Mouse (Mus musculus): Measurements from ENCODE around the gene Phf14. TPM values are rescaled to one million over a fixed set of nuclear protein-coding genes. Genes with fewer than 3 reads are reported as not detected.

Phf14 gene
- total RNA-seq, 1 experiment: 22.6 TPM

DNA sequence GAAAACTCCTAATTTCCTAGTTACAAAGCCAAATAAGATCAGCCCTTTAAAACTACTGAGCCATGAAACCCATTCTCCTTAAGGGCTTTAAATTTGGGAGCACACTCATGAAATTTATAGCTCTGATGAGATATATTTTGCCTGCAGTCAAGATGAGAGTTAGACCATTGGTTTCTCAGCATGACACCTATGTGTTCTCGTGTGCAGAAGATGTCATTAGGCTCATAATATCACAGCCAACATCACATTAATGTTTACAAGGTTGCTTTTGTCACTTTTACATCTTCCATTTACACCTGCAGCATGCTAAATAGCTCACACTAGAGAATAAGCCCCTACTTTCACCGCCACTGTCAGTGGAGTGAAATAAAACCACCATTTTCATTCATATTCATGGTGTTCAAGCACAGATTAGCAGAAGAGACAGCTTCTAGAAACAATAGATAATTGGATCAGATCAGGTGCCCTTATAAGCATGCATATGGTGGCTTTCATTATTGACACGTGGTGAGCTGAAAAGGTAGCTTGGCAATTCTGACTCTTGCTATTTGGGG is 181.9 kb downstream of the Phf14 start:
- Histone ChIP-seq H3K36me3 (ENCODE audit: control insufficient read depth, insufficient read depth, low read length, poor library complexity, severe bottlenecking) (no peaks in the 10 kb centered on the region), H3K4me1 (ENCODE audit: control insufficient read depth in 2 of 2, insufficient read depth in 2 of 2, low read length in 2 of 2, poor library complexity in 1 of 2) (no peaks in the 10 kb centered on the region), H3K27ac (ENCODE audit: insufficient read depth, low read depth, low read length, poor library complexity, severe bottlenecking) (no peak overlapping the region), H3K9me3 (ENCODE audit: control insufficient read depth, insufficient read depth, low read depth, low read length) (no peaks in the 10 kb centered on the region), H3K9ac (ENCODE audit: insufficient read depth, low read depth, low read length, poor library complexity, severe bottlenecking) (no peak overlapping the region), H3K4me3 (ENCODE audit: insufficient read depth in 1 of 2, low read depth in 1 of 2, low read length in 2 of 2, poor library complexity in 1 of 2, severe bottlenecking in 1 of 2) (no peak overlapping the region)
- DNase-seq (ENCODE audit: low read depth, low spot score): no peak
- TF ChIP-seq ZC3H11A (IDR thresholded peaks at IDR 0.05; ENCODE audit: borderline replicate concordance, low read depth, low read length) (no peak), CHD2 (IDR thresholded peaks at IDR 0.05; ENCODE audit: low read depth, low read length) (no peak), MAFK (IDR thresholded peaks at IDR 0.05; ENCODE audit: insufficient read depth, low read depth, low read length) (no peak)
- in situ Hi-C loops (cut with MboI; ENCODE audit: low sequenced_read_pairs in 2 of 2, unreplicated experiment in 2 of 2): no loop called here

- H3K4me3 ChIP-seq (ENCODE audit: insufficient read depth in 1 of 2, low read depth in 1 of 2, low read length in 2 of 2, poor library complexity in 1 of 2, severe bottlenecking in 1 of 2): no peak overlapping the region
- H3K9ac ChIP-seq (ENCODE audit: insufficient read depth, low read depth, low read length, poor library complexity, severe bottlenecking): no peak overlapping the region
- DNase-seq (ENCODE audit: low read depth, low spot score): no peak
- no peak overlapping the region for H3K27ac ChIP-seq (ENCODE audit: insufficient read depth, low read depth, low read length, poor library complexity, severe bottlenecking)
- no peaks in the 10 kb centered on the region for H3K9me3 ChIP-seq (ENCODE audit: control insufficient read depth, insufficient read depth, low read depth, low read length)
- in situ Hi-C loops (cut with MboI; ENCODE audit: low sequenced_read_pairs in 2 of 2, unreplicated experiment in 2 of 2): no loop called here
- TF ChIP-seq ZNF384 (IDR thresholded peaks at IDR 0.05; ENCODE audit: low read depth, low read length): no peak
- no peak for TF ChIP-seq HCFC1 (IDR thresholded peaks at IDR 0.05; ENCODE audit: borderline replicate concordance, insufficient read depth, low read length)
- no peak for TF ChIP-seq ZC3H11A (IDR thresholded peaks at IDR 0.05; ENCODE audit: borderline replicate concordance, low read depth, low read length)
- no peak for TF ChIP-seq CHD2 (IDR thresholded peaks at IDR 0.05; ENCODE audit: low read depth, low read length)
- TF ChIP-seq MAFK (IDR thresholded peaks at IDR 0.05; ENCODE audit: insufficient read depth, low read depth, low read length): no peak
- H3K36me3 ChIP-seq (ENCODE audit: control insufficient read depth, insufficient read depth, low read length, poor library complexity, severe bottlenecking): no peaks in the 10 kb centered on the region
- H3K4me1 ChIP-seq (ENCODE audit: control insufficient read depth in 2 of 2, insufficient read depth in 2 of 2, low read length in 2 of 2, poor library complexity in 1 of 2): no peaks in the 10 kb centered on the region
These were observed 188.1 kb downstream of the Phf14 start for GRCm38 (mm10) chr6:12095716-12096115.

GRCm38 (mm10) chr6:12097125-12097524 is 189.5 kb downstream of the Phf14 start:
- Histone ChIP-seq H3K4me1 (ENCODE audit: control insufficient read depth in 2 of 2, insufficient read depth in 2 of 2, low read length in 2 of 2, poor library complexity in 1 of 2) (no peaks in the 10 kb centered on the region), H3K36me3 (ENCODE audit: control insufficient read depth, insufficient read depth, low read length, poor library complexity, severe bottlenecking) (no peaks in the 10 kb centered on the region), H3K27ac (ENCODE audit: insufficient read depth, low read depth, low read length, poor library complexity, severe bottlenecking) (no peak overlapping the region), H3K4me3 (ENCODE audit: insufficient read depth in 1 of 2, low read depth in 1 of 2, low read length in 2 of 2, poor library complexity in 1 of 2, severe bottlenecking in 1 of 2) (no peak overlapping the region), H3K9ac (ENCODE audit: insufficient read depth, low read depth, low read length, poor library complexity, severe bottlenecking) (no peak overlapping the region), H3K9me3 (ENCODE audit: control insufficient read depth, insufficient read depth, low read depth, low read length) (no peaks in the 10 kb centered on the region)
- TF ChIP-seq MAFK (IDR thresholded peaks at IDR 0.05; ENCODE audit: insufficient read depth, low read depth, low read length): no peak
- no peak for TF ChIP-seq HCFC1 (IDR thresholded peaks at IDR 0.05; ENCODE audit: borderline replicate concordance, insufficient read depth, low read length)
- no peak for TF ChIP-seq ZC3H11A (IDR thresholded peaks at IDR 0.05; ENCODE audit: borderline replicate concordance, low read depth, low read length)
- TF ChIP-seq ZNF384 (IDR thresholded peaks at IDR 0.05; ENCODE audit: low read depth, low read length): no peak
- no peak for TF ChIP-seq CHD2 (IDR thresholded peaks at IDR 0.05; ENCODE audit: low read depth, low read length)
- DNase-seq (ENCODE audit: low read depth, low spot score): no peak
- in situ Hi-C loops (cut with MboI; ENCODE audit: low sequenced_read_pairs in 2 of 2, unreplicated experiment in 2 of 2): no loop called here

GRCm38 (mm10) chr6:12105144-12105543 is 197.5 kb downstream of the Phf14 start:
- in situ Hi-C loops (cut with MboI; ENCODE audit: low sequenced_read_pairs in 2 of 2, unreplicated experiment in 2 of 2): no loop called here
- Histone ChIP-seq H3K9ac (ENCODE audit: insufficient read depth, low read depth, low read length, poor library complexity, severe bottlenecking) (no peak overlapping the region), H3K9me3 (ENCODE audit: control insufficient read depth, insufficient read depth, low read depth, low read length) (no peaks in the 10 kb centered on the region), H3K36me3 (ENCODE audit: control insufficient read depth, insufficient read depth, low read length, poor library complexity, severe bottlenecking) (no peaks in the 10 kb centered on the region), H3K4me1 (ENCODE audit: control insufficient read depth in 2 of 2, insufficient read depth in 2 of 2, low read length in 2 of 2, poor library complexity in 1 of 2) (no peaks in the 10 kb centered on the region), H3K4me3 (ENCODE audit: insufficient read depth in 1 of 2, low read depth in 1 of 2, low read length in 2 of 2, poor library complexity in 1 of 2, severe bottlenecking in 1 of 2) (no peak overlapping the region), H3K27ac (ENCODE audit: insufficient read depth, low read depth, low read length, poor library complexity, severe bottlenecking) (no peak overlapping the region)
- DNase-seq (ENCODE audit: low read depth, low spot score): no peak
- TF ChIP-seq HCFC1 (IDR thresholded peaks at IDR 0.05; ENCODE audit: borderline replicate concordance, insufficient read depth, low read length) (no peak), MAFK (IDR thresholded peaks at IDR 0.05; ENCODE audit: insufficient read depth, low read depth, low read length) (no peak)

GRCm38 (mm10) chr6:12107326-12107725 is 199.7 kb downstream of the Phf14 start:
- H3K9ac ChIP-seq (ENCODE audit: insufficient read depth, low read depth, low read length, poor library complexity, severe bottlenecking): no peak overlapping the region
- in situ Hi-C loops (cut with MboI; ENCODE audit: low sequenced_read_pairs in 2 of 2, unreplicated experiment in 2 of 2): no loop called here
- H3K4me1 ChIP-seq (ENCODE audit: control insufficient read depth in 2 of 2, insufficient read depth in 2 of 2, low read length in 2 of 2, poor library complexity in 1 of 2): no peaks in the 10 kb centered on the region
- TF ChIP-seq HCFC1 (IDR thresholded peaks at IDR 0.05; ENCODE audit: borderline replicate concordance, insufficient read depth, low read length): no peak
- TF ChIP-seq CHD2 (IDR thresholded peaks at IDR 0.05; ENCODE audit: low read depth, low read length): no peak
- no peak for TF ChIP-seq MAFK (IDR thresholded peaks at IDR 0.05; ENCODE audit: insufficient read depth, low read depth, low read length)
- TF ChIP-seq ZC3H11A (IDR thresholded peaks at IDR 0.05; ENCODE audit: borderline replicate concordance, low read depth, low read length): no peak
- TF ChIP-seq ZNF384 (IDR thresholded peaks at IDR 0.05; ENCODE audit: low read depth, low read length): no peak
- no peak for DNase-seq (ENCODE audit: low read depth, low spot score)
- no peaks in the 10 kb centered on the region for H3K9me3 ChIP-seq (ENCODE audit: control insufficient read depth, insufficient read depth, low read depth, low read length)
- H3K36me3 ChIP-seq (ENCODE audit: control insufficient read depth, insufficient read depth, low read length, poor library complexity, severe bottlenecking): no peaks in the 10 kb centered on the region
- H3K27ac ChIP-seq (ENCODE audit: insufficient read depth, low read depth, low read length, poor library complexity, severe bottlenecking): no peak overlapping the region; the same call in 1 of the 2 replicates
- no peak overlapping the region for H3K4me3 ChIP-seq (ENCODE audit: insufficient read depth in 1 of 2, low read depth in 1 of 2, low read length in 2 of 2, poor library complexity in 1 of 2, severe bottlenecking in 1 of 2)
